Comparison of ENCODE assay signal across 9 mouse cellular contexts in the genomic region with DNA sequence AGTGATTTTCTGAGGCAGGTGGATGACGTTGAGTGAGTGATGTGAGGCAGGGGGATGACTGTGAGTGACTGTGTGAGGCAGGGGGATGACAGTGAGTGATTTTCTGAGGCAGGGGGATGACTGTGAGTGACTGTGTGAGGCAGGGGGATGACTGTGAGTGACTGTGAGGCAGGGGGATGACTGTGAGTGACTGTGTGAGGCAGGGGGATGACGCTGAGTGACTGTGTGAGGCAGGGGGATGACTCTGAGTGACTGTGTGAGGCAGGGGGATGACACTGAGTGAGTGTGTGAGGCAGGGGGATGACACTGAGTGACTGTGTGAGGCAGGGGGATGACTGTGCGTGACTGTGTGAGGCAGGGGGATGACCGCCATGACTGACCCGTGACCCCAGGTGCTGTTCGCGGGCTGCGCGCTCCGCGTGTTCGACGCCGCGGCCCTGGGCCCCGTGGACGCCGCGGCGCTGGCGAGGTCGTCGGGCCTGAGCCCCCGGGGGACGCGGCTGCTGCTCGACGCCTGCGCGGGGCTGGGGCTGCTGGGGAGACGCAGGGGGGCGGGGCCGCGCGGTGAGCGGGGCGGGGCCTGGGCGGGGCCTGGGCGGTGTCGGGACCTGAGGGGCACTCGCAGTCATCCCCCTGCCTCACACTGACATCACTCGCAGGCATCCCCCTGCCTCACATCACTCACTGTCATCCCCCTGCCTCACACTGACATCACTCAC. TPM values are rescaled to one million over a fixed set of nuclear protein-coding genes. Genes with fewer than 3 reads are reported as not detected.
DNase-seq lines count a peak whose midpoint lies in the region; ATAC-seq lines count a peak whose summit lies in the region.
"Had no signal": no experiment of that assay in that cellular context is flagged by ENCODE, and none has a peak within 500 bp of the region (broad histone marks: within the 10 kb centered on the region; RNA-seq: fewer than 3 reads in every experiment).

No protein-coding gene starts in this region.

- intact Hi-C loops in heart, postnatal 14 days (cut with DNase I), result no loop called here

- H3K4me2 ChIP-seq in heart, embryonic 12.5 days, result no peak overlapping the region
- no peak overlapping the region for H3K4me2 ChIP-seq in embryonic facial prominence, embryonic 15.5 days (replicated peaks)
- H3K4me2 ChIP-seq in limb, embryonic 13.5 days (replicated peaks), result no peak overlapping the region
- no peak overlapping the region for H3K4me2 ChIP-seq in neural tube, embryonic 12.5 days (replicated peaks)

- H3K9ac ChIP-seq in heart, embryonic 12.5 days, result no peak overlapping the region
- H3K9ac ChIP-seq in embryonic facial prominence, embryonic 15.5 days, result no peak overlapping the region
- no peak overlapping the region for H3K9ac ChIP-seq in limb, embryonic 13.5 days
- H3K9ac ChIP-seq in neural tube, embryonic 12.5 days, result no peak overlapping the region

- no peak overlapping the region for H3K4me3 ChIP-seq in heart, embryonic 12.5 days
- no peak overlapping the region for H3K4me3 ChIP-seq in embryonic facial prominence, embryonic 15.5 days (replicated peaks)
- no peak overlapping the region for H3K4me3 ChIP-seq in limb, embryonic 13.5 days
- H3K4me3 ChIP-seq in neural tube, embryonic 12.5 days, result no peak overlapping the region

- no peak for DNase-seq in heart, postnatal 14 days
- peak; percentile 37 for DNase-seq in ES-CJ7 (ENCODE audit: low read depth, low spot score)
- DNase-seq in urinary bladder, postnatal 25 days (ENCODE audit: low spot score), result no peak

- H3K36me3 ChIP-seq in heart, embryonic 12.5 days, result peaks cover 45% of the 10 kb centered on the region
- peaks cover 20% of the 10 kb centered on the region; the same call in 1 of the 2 replicates for H3K36me3 ChIP-seq in embryonic facial prominence, embryonic 15.5 days
- peaks cover 40% of the 10 kb centered on the region for H3K36me3 ChIP-seq in limb, embryonic 13.5 days
- H3K36me3 ChIP-seq in neural tube, embryonic 12.5 days, result peaks cover 43% of the 10 kb centered on the region

- no peak overlapping the region for H3K27ac ChIP-seq in heart, embryonic 12.5 days (ENCODE audit: poor library complexity, severe bottlenecking)
- no peak overlapping the region for H3K27ac ChIP-seq in embryonic facial prominence, embryonic 15.5 days (replicated peaks)
- no peak overlapping the region for H3K27ac ChIP-seq in limb, embryonic 13.5 days
- H3K27ac ChIP-seq in neural tube, embryonic 12.5 days, result no peak overlapping the region

- H3K4me1 ChIP-seq in heart, embryonic 12.5 days (replicated peaks), result no peaks in the 10 kb centered on the region
- no peaks in the 10 kb centered on the region for H3K4me1 ChIP-seq in embryonic facial prominence, embryonic 15.5 days
- H3K4me1 ChIP-seq in limb, embryonic 13.5 days, result no peaks in the 10 kb centered on the region
- H3K4me1 ChIP-seq in neural tube, embryonic 12.5 days, result no peaks in the 10 kb centered on the region

- ATAC-seq in heart, embryonic 12.5 days (ENCODE audit: insufficient number of reproducible peaks, low FRiP score), result peak; percentile 64; the same call in 1 of the 2 replicates
- peak; percentile 83 for ATAC-seq in embryonic facial prominence, embryonic 15.5 days (ENCODE audit: insufficient number of reproducible peaks, low FRiP score, low TSS enrichment, low read depth)
- ATAC-seq in limb, embryonic 13.5 days (ENCODE audit: low FRiP score, low read depth), result peak; percentile 78
- peak; percentile 83 for ATAC-seq in neural tube, embryonic 12.5 days (ENCODE audit: low FRiP score, low read depth)
- ATAC-seq in activated CD4-positive, CD25-positive, alpha-beta regulatory T cell, adult 4 months, result no peak

- no peaks in the 10 kb centered on the region for H3K27me3 ChIP-seq in heart, embryonic 12.5 days (replicated peaks)
- no peaks in the 10 kb centered on the region for H3K27me3 ChIP-seq in embryonic facial prominence, embryonic 15.5 days
- H3K27me3 ChIP-seq in limb, embryonic 13.5 days, result no peaks in the 10 kb centered on the region
- no peaks in the 10 kb centered on the region for H3K27me3 ChIP-seq in neural tube, embryonic 12.5 days (replicated peaks)

- 82% methylated on average over 42 of the region's 42 CpGs for WGBS in heart, embryonic 12.5 days
- 76% methylated on average over 41 of the region's 42 CpGs for WGBS in embryonic facial prominence, embryonic 15.5 days
- 70% methylated on average over 37 of the region's 42 CpGs for WGBS in limb, embryonic 13.5 days
- WGBS in neural tube, embryonic 12.5 days, result 75% methylated on average over 42 of the region's 42 CpGs

- peaks cover 53% of the 10 kb centered on the region for H3K9me3 ChIP-seq in heart, embryonic 12.5 days (replicated peaks)
- peaks cover 35% of the 10 kb centered on the region for H3K9me3 ChIP-seq in embryonic facial prominence, embryonic 15.5 days (replicated peaks)
- H3K9me3 ChIP-seq in limb, embryonic 13.5 days, result peaks cover 53% of the 10 kb centered on the region
- H3K9me3 ChIP-seq in neural tube, embryonic 12.5 days, result peaks cover 51% of the 10 kb centered on the region

RNA-seq across cellular contexts. Expression of a gene that starts 0.9 kb away (rescaled TPM):
- not detected in 2 replicates for polyA plus RNA-seq in heart, embryonic 12.5 days (2016; fragmentation: Nextera tagmentation; extraction: Ambion mirVana)
- total RNA-seq in heart, postnatal 14 days (2021), result not detected
- polyA plus RNA-seq in embryonic facial prominence, embryonic 15.5 days (2015; fragmentation: Nextera tagmentation; extraction: Ambion mirVana), result not detected in 2 replicates
- not detected in 2 replicates for polyA plus RNA-seq in limb, embryonic 13.5 days (2015; fragmentation: Nextera tagmentation; extraction: Ambion mirVana)
- polyA plus RNA-seq in neural tube, embryonic 12.5 days (2016; fragmentation: Nextera tagmentation; extraction: Ambion mirVana), result not detected in 2 replicates
- not detected for polyA plus RNA-seq in activated CD4-positive, CD25-positive, alpha-beta regulatory T cell, adult 4 months (2017; shearing (Covaris generic))
- total RNA-seq: liver, adult 2 months had no signal
- polyA plus RNA-seq: liver, adult 2 months had no signal
